Mouse (Mus musculus) liver, embryonic 13.5 days (tissue): Measurements from ENCODE around the gene Sfn. TPM values are rescaled to one million over a fixed set of nuclear protein-coding genes. Genes with fewer than 3 reads are reported as not detected.

Source experiments
- ATAC-seq: fragments of 200-750 bp; cut with Nextera tagmentation; 2 replicates; pipeline ENCODE4 v1.8.0; 2017; ENCODE audit warnings: low read depth, mild to moderate bottlenecking, moderate number of reproducible peaks, moderate library complexity
- DNase-seq: peaks from one replicate; pipeline ENCODE4 v3.0.0; 2022
- H3K27ac ChIP-seq: fragments of 300-500 bp; sonication (generic); 2 replicates; pipeline ENCODE4 v1.5.1; 2015; ENCODE audit warnings: moderate library complexity, mild to moderate bottlenecking, inconsistent platforms
- H3K27me3 ChIP-seq: fragments of 300-500 bp; sonication (generic); 2 replicates; pipeline ENCODE4 v1.6.1; 2015; ENCODE audit warnings: mild to moderate bottlenecking, inconsistent platforms
- H3K36me3 ChIP-seq: fragments of 300-500 bp; sonication (generic); 2 replicates; pipeline ENCODE4 v1.6.1; 2015; ENCODE audit warnings: mild to moderate bottlenecking, inconsistent platforms
- H3K4me1 ChIP-seq: fragments of 300-500 bp; sonication (generic); replicated peaks from 2 replicates; pipeline ENCODE4 v1.6.1; 2015; ENCODE audit warnings: inconsistent platforms
- H3K4me2 ChIP-seq: fragments of 300-500 bp; sonication (generic); 2 replicates; pipeline ENCODE4 v1.6.1; 2015; ENCODE audit warnings: inconsistent platforms, mild to moderate bottlenecking, moderate library complexity
- H3K4me3 ChIP-seq: fragments of 300-500 bp; sonication (generic); replicated peaks from 2 replicates; pipeline ENCODE4 v1.5.1; 2015; ENCODE audit warnings: mild to moderate bottlenecking, inconsistent platforms
- H3K9ac ChIP-seq: fragments of 300-500 bp; sonication (generic); 2 replicates; pipeline ENCODE4 v1.6.1; 2015; ENCODE audit warnings: mild to moderate bottlenecking, inconsistent platforms
- H3K9me3 ChIP-seq: fragments of 300-500 bp; sonication (generic); replicated peaks from 2 replicates; pipeline ENCODE4 v1.6.1; 2016; ENCODE audit warnings: inconsistent platforms
- WGBS: fragments of 180-500 bp; shearing (Covaris S2); methylation state at CpG from one replicate; pipeline ENCODE4 v1.1.7; 2015; ENCODE audit not compliant: insufficient replicate concordance; 5-methylcytosine and 5-hydroxymethylcytosine counted together
- polyA plus RNA-seq: library from polyadenylated mRNA; unstranded; fragments of >200 nt; fragmentation: Nextera tagmentation; extraction: Ambion mirVana; gene quantifications from 2 replicates; pipeline ENCODE4 v1.2.1, GENCODE M21; 2015

Gene Sfn
- polyA plus RNA-seq, 1 experiment from 2014 or later = 0.77 TPM

- ATAC-seq (no peak), DNase-seq (no peak)
- Histone ChIP-seq H3K9me3 (no peaks in the 10 kb centered on the region), H3K36me3 (peaks cover 8% of the 10 kb centered on the region), H3K27me3 (peaks cover 42% of the 10 kb centered on the region), H3K4me2 (no peak overlapping the region), H3K27ac (no peak overlapping the region), H3K4me3 (no peak overlapping the region), H3K9ac (0 out of 2 replicates have a peak overlapping the region, but pooled peaks have one; percentile 10), H3K4me1 (peaks cover 24% of the 10 kb centered on the region)
- WGBS = 63% methylated on average over 7 of the region's 7 CpGs
These were observed 2.2 kb upstream of the Sfn start for GRCm38 (mm10) chr4:133604175-133604574.

GRCm38 (mm10) chr4:133603056-133603455, 1.1 kb upstream of the Sfn start:
- H3K4me3 ChIP-seq = no peak overlapping the region
- WGBS = 73% methylated on average over 5 of the region's 5 CpGs

DNA sequence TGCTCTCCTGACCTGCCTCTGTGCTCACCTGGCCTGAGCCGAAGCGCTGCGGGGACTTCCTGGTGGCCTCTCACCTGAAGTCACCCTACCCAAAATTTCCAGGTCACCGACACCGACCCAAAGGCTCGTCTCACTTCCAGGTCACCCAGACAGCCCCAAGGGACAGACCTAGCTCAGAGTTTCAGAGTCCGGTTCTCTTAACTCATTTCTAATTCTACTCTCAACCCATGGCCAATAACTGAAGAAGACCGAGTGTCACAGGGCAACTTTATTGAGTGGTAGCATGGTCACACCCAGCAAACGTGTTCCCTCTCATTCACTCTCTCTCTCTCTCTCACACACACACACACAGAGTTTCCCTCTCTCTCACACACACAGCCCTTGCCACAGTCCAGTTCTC, 1.7 kb downstream of the Sfn start:
- ATAC-seq (no peak), DNase-seq (no peak)
- 11% methylated on average over 9 of the region's 9 CpGs for WGBS
- Histone ChIP-seq H3K9me3 (no peaks in the 10 kb centered on the region), H3K27ac (no peak overlapping the region), H3K36me3 (0 out of 2 replicates have a peak, but pooled peaks cover 2% of the 10 kb centered on the region), H3K9ac (peak overlapping the region; percentile 63), H3K4me1 (peaks cover 38% of the 10 kb centered on the region), H3K27me3 (peaks cover 55% of the 10 kb centered on the region), H3K4me2 (peak overlapping the region; percentile 88), H3K4me3 (peak overlapping the region; percentile 63)

More at GRCm38 (mm10) chr4:133603056-133603455, 1.1 kb upstream of the Sfn start:
- Histone ChIP-seq H3K4me2 (no peak overlapping the region), H3K9ac (no peak overlapping the region), H3K27ac (no peak overlapping the region), H3K9me3 (no peaks in the 10 kb centered on the region), H3K36me3 (peaks cover 3% of the 10 kb centered on the region), H3K27me3 (peaks cover 52% of the 10 kb centered on the region), H3K4me1 (peaks cover 33% of the 10 kb centered on the region)
- no peak for ATAC-seq
- DNase-seq = no peak

DNA sequence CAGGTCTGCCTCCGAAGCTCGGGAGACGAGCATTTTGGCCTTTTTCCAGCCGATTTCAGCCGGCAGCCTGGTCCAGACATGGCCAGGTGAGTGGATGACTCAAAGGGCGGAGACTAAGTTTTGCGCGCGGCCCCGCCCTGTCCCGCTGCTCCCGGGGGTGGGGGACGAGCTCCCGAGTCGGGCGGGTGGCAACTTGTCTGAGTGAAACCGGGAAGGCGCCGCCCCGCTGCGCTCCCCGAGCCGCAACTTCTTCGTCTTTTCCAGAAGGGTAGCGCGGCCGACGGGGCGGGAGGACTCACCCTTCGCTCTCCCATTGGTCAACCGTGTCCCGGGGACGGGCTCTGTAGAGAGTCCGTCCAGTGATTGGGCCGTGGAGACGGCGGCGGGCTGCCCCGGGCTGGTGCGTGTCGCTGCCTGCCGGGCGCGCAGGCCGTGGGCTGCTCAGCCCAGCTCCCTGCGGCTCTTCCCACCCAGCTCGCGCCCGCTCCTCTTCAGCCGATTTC, 2.3 kb downstream of the Sfn start:
- H3K4me3 ChIP-seq = peak overlapping the region; percentile 63
- peak; percentile 95 for ATAC-seq
- peaks cover 55% of the 10 kb centered on the region for H3K27me3 ChIP-seq
- peak overlapping the region; percentile 63 for H3K9ac ChIP-seq
- H3K4me2 ChIP-seq = peak overlapping the region; percentile 88
- H3K4me1 ChIP-seq = peaks cover 42% of the 10 kb centered on the region
- H3K9me3 ChIP-seq = no peaks in the 10 kb centered on the region
- WGBS = under 1% methylated on average over 50 of the region's 50 CpGs
- H3K36me3 ChIP-seq = 0 out of 2 replicates have a peak, but pooled peaks cover 2% of the 10 kb centered on the region
- no peak overlapping the region for H3K27ac ChIP-seq
- peak; percentile 77 for DNase-seq

- Histone ChIP-seq H3K27me3 (peaks cover 55% of the 10 kb centered on the region), H3K9ac (peak overlapping the region; percentile 63), H3K27ac (no peak overlapping the region), H3K4me3 (peak overlapping the region; percentile 63), H3K4me1 (peaks cover 42% of the 10 kb centered on the region), H3K4me2 (peak overlapping the region; percentile 88), H3K36me3 (0 out of 2 replicates have a peak, but pooled peaks cover under 1% of the 10 kb centered on the region), H3K9me3 (no peaks in the 10 kb centered on the region)
- no peak for ATAC-seq
- 13% methylated on average over 7 of the region's 7 CpGs for WGBS
- DNase-seq = no peak
These were observed 2.9 kb downstream of the Sfn start for GRCm38 (mm10) chr4:133599116-133599515.

GRCm38 (mm10) chr4:133598616-133599015, 3.4 kb downstream of the Sfn start:
- no peaks in the 10 kb centered on the region for H3K9me3 ChIP-seq
- peak overlapping the region; percentile 88 for H3K4me2 ChIP-seq
- H3K27ac ChIP-seq = no peak overlapping the region
- H3K4me3 ChIP-seq = peak overlapping the region; percentile 63
- peaks cover 42% of the 10 kb centered on the region for H3K4me1 ChIP-seq
- H3K9ac ChIP-seq = no peak overlapping the region
- no peaks in the 10 kb centered on the region for H3K36me3 ChIP-seq
- 33% methylated on average over 4 of the region's 4 CpGs for WGBS
- H3K27me3 ChIP-seq = peaks cover 54% of the 10 kb centered on the region
- DNase-seq (no peak), ATAC-seq (no peak)

DNA sequence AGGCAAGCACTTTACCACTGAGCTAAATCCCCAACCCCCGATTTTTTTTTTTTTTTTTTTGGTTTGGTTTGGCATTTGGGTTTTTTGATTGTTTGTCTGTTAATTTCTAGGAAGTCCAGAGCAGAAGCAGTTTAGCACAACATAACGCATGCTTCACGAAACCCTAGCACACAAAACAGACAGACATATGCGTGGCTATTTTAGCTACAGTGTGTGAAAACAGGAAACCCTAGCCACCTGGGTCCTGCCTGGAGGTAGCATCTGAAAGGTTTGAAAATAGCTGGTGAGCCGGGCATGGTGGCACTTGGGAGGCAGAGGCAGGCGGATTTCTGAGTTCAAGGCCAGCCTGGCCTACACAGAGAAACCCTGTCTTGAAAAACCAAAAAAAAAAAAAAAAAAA, 5.9 kb downstream of the Sfn start:
- Histone ChIP-seq H3K27me3 (peaks cover 32% of the 10 kb centered on the region), H3K9me3 (no peaks in the 10 kb centered on the region), H3K4me1 (peaks cover 38% of the 10 kb centered on the region), H3K9ac (no peak overlapping the region), H3K27ac (no peak overlapping the region), H3K4me3 (no peak overlapping the region), H3K4me2 (no peak overlapping the region), H3K36me3 (peaks cover 21% of the 10 kb centered on the region)
- ATAC-seq (no peak), DNase-seq (no peak)
- 62% methylated on average over 6 of the region's 6 CpGs for WGBS

DNA sequence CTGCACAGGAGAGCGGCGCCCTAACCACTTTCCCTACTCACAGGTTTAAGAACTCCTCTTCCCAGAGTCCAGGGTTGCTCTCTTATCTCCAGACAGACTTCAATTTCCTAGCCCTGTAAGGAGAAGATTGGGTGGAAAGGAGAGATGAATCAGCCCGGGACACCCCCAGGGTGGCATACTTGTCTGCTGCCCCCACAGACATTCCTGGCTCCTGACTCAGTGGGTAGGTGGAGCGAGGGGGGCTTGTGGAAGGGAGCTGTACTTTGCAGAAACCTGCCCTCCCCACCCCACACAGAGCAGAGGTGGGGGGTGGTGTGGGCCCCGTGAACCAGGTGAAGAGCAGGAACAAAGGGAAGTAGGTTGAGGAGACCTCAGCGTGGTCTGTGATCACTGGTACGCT, 6.4 kb downstream of the Sfn start:
- peaks cover 38% of the 10 kb centered on the region for H3K4me1 ChIP-seq
- peaks cover 27% of the 10 kb centered on the region for H3K27me3 ChIP-seq
- no peak overlapping the region for H3K27ac ChIP-seq
- no peak overlapping the region for H3K4me2 ChIP-seq
- ATAC-seq = no peak
- H3K36me3 ChIP-seq = peaks cover 26% of the 10 kb centered on the region
- WGBS = 51% methylated on average over 7 of the region's 7 CpGs
- no peak overlapping the region for H3K9ac ChIP-seq
- no peaks in the 10 kb centered on the region for H3K9me3 ChIP-seq
- DNase-seq = no peak
- H3K4me3 ChIP-seq = no peak overlapping the region

DNA sequence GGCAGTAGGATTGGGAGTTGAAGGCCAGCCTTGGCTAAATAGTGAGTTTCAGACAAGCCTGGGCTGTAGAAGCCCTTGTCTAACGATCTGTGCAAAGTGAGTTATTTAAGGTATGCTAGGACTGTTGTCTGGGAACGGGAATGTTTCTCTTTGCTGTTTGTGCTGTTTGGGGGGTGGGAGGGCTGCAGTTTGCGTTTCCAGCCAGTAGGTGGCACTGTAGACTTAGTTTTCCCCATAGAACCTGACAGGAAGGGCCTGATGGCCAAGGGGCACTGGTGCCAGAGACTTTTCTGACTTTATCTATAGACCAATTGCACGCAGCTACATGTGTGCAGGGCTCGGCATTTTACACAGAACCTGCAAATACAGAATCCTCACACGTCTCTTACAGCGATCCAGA, 9.4 kb downstream of the Sfn start:
- Histone ChIP-seq H3K27me3 (no peaks in the 10 kb centered on the region), H3K9ac (no peak overlapping the region), H3K36me3 (peaks cover 56% of the 10 kb centered on the region), H3K27ac (no peak overlapping the region), H3K9me3 (no peaks in the 10 kb centered on the region), H3K4me1 (peaks cover 15% of the 10 kb centered on the region), H3K4me2 (no peak overlapping the region), H3K4me3 (no peak overlapping the region)
- ATAC-seq = no peak
- 23% methylated on average over 7 of the region's 7 CpGs for WGBS
- no peak for DNase-seq

GRCm38 (mm10) chr4:133584059-133584951, 17.7 kb downstream of the Sfn start, which contains the start of gene Gpn2:
Gpn2 (plus strand) TSS chr4:133584362.
- peak within 1 kb of the TSS; percentile 86 for H3K9ac ChIP-seq
- H3K9me3 ChIP-seq = no peaks in the 10 kb centered on the region
- H3K4me2 ChIP-seq = peak within 1 kb of the TSS; percentile 98
- peak; percentile 71 for DNase-seq
- 1% methylated on average over 65 of the region's 65 CpGs for WGBS
- peak within 1 kb of the TSS; percentile 92 for H3K4me3 ChIP-seq
- peak within 1 kb of the TSS; percentile 86 for H3K27ac ChIP-seq
- peaks cover 31% of the 10 kb centered on the region for H3K4me1 ChIP-seq
- no peaks in the 10 kb centered on the region for H3K27me3 ChIP-seq
- ATAC-seq = peak; percentile 84
- H3K36me3 ChIP-seq = peaks cover 63% of the 10 kb centered on the region

DNA sequence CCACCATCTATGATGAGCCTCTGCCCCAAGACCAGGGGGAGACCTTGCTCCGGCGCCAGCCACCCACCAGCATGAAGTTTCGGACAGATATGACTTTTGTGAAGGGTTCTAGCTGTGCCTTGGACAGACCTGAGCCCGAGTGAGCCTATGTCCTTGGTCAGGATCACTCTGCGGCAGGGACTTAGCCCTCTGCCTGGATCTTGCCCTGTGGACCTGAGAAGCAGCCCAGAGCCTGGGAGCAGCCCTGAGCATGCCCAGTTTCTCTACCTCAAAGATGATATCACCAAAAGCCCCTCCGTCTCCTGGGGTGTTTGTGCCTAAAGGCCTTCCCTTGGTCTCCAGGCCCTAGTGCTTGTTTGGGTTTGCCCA, 18.3 kb downstream of the Sfn start:
- H3K4me3 ChIP-seq = peak overlapping the region; percentile 92
- H3K4me1 ChIP-seq = peaks cover 31% of the 10 kb centered on the region
- peak overlapping the region; percentile 98 for H3K4me2 ChIP-seq
- ATAC-seq (peak; percentile 35; the same call in 1 of the 2 replicates), DNase-seq (no peak)
- H3K27ac ChIP-seq = peak overlapping the region; percentile 86
- no peaks in the 10 kb centered on the region for H3K9me3 ChIP-seq
- WGBS = 47% methylated on average over 6 of the region's 6 CpGs
- H3K9ac ChIP-seq = peak overlapping the region; percentile 86
- H3K36me3 ChIP-seq = peaks cover 61% of the 10 kb centered on the region
- no peaks in the 10 kb centered on the region for H3K27me3 ChIP-seq
